19 mouse cellular contexts compared by ENCODE assay signal in genomic region chr2:154076271-154076670, GRCm38 (mm10). TPM values are rescaled to one million over a fixed set of nuclear protein-coding genes. Genes with fewer than 3 reads are reported as not detected.
DNase-seq lines count a peak whose midpoint lies in the region; ATAC-seq lines count a peak whose summit lies in the region.
"Had no signal": no experiment of that assay in that cellular context is flagged by ENCODE, and none has a peak within 500 bp of the region (broad histone marks: within the 10 kb centered on the region; RNA-seq: fewer than 3 reads in every experiment).

No protein-coding gene starts in this region.

- no peaks in the 10 kb centered on the region for H3K4me1 ChIP-seq in midbrain, embryonic 11.5 days (ENCODE audit: control insufficient read depth, insufficient read depth, low read length)
- H3K4me1 ChIP-seq: embryonic facial prominence, embryonic 13.5 days; forebrain, embryonic 12.5 days had no signal

- no peak for ATAC-seq in midbrain, embryonic 11.5 days (ENCODE audit: low FRiP score)

- no peak overlapping the region for H3K4me3 ChIP-seq in midbrain, embryonic 11.5 days (ENCODE audit: low read depth, low read length)
- H3K4me3 ChIP-seq: embryonic facial prominence, embryonic 13.5 days; forebrain, embryonic 12.5 days had no signal

- H3K9ac ChIP-seq in midbrain, embryonic 11.5 days (ENCODE audit: low read length), result no peak overlapping the region
- H3K9ac ChIP-seq: embryonic facial prominence, embryonic 13.5 days; forebrain, embryonic 12.5 days had no signal

- DNase-seq in adrenal gland, postnatal 10 days, result peak; percentile 3
- DNase-seq in adrenal gland, adult 18-20 months (ENCODE audit: low spot score in 2 of 2), result no peak
- DNase-seq in lung, postnatal 10 days, result peak; percentile 9
- no peak for DNase-seq in lung, postnatal 36 days
- DNase-seq in embryo, embryonic 9.5 days (ENCODE audit: extremely low spot score), result peak; percentile 16
- peak; percentile 1 for DNase-seq in yolk sac, embryonic 10.5 days (ENCODE audit: low spot score)
- no peak for DNase-seq in gastrocnemius, postnatal 4 days (ENCODE audit: low spot score in 2 of 2)
- DNase-seq in midbrain, embryonic 11.5 days (ENCODE audit: low spot score, missing footprints), result no peak
- DNase-seq: adrenal gland, adult 8-10 months; cerebellum, adult 11 months; heart, postnatal 4 days; kidney, adult 9 months; layer of hippocampus, adult 9-11 months had no signal

- no peaks in the 10 kb centered on the region for H3K36me3 ChIP-seq in midbrain, embryonic 11.5 days (ENCODE audit: control insufficient read depth, insufficient read depth, low read length)
- H3K36me3 ChIP-seq: embryonic facial prominence, embryonic 13.5 days; forebrain, embryonic 12.5 days had no signal

- no peaks in the 10 kb centered on the region for H3K27me3 ChIP-seq in midbrain, embryonic 11.5 days (ENCODE audit: control insufficient read depth, insufficient read depth, low read length)
- H3K27me3 ChIP-seq: embryonic facial prominence, embryonic 13.5 days; forebrain, embryonic 12.5 days had no signal

- no peaks in the 10 kb centered on the region for H3K9me3 ChIP-seq in midbrain, embryonic 11.5 days (ENCODE audit: control insufficient read depth, low read length)
- H3K9me3 ChIP-seq: embryonic facial prominence, embryonic 13.5 days; forebrain, embryonic 12.5 days had no signal

- WGBS in midbrain, embryonic 11.5 days, result 38% methylated on average over 2 of the region's 2 CpGs

- no peak overlapping the region for H3K4me2 ChIP-seq in midbrain, embryonic 11.5 days
- H3K4me2 ChIP-seq: embryonic facial prominence, embryonic 13.5 days; forebrain, embryonic 12.5 days had no signal

- no peak overlapping the region for H3K27ac ChIP-seq in midbrain, embryonic 11.5 days (ENCODE audit: low read depth, low read length)
- H3K27ac ChIP-seq: embryonic facial prominence, embryonic 13.5 days; forebrain, embryonic 12.5 days had no signal

RNA-seq across cellular contexts. Expression of gene Bpifa3, which starts 53.9 kb away (rescaled TPM):
- not detected for total RNA-seq in adrenal gland, postnatal 10 days (2021)
- total RNA-seq in adrenal gland, adult 18-20 months (2021), result not detected
- not detected for total RNA-seq in gastrocnemius, postnatal 4 days (2021)
- not detected in 2 replicates for polyA plus RNA-seq in midbrain, embryonic 11.5 days (2014; fragmentation: Nextera tagmentation; extraction: Ambion mirVana)
- total RNA-seq: adrenal gland, adult 8-10 months; gastrocnemius, adult 18-20 months; heart, postnatal 4 days; left cerebral cortex, postnatal 36 days; megakaryocyte-erythroid progenitor cell, adult 5-6 weeks had no signal
- polyA plus RNA-seq: embryonic facial prominence, embryonic 13.5 days; forebrain, embryonic 12.5 days; liver, embryonic 16.5 days had no signal

Comparison
In these comparisons a context has a peak if more than half of its experiments do, and no peak if none do; other contexts are left out.
1. DNase-seq: peak in adrenal gland, postnatal 10 days (single experiment), lung, postnatal 10 days (single experiment), embryo, embryonic 9.5 days (single experiment) and yolk sac, embryonic 10.5 days (single experiment); none in adrenal gland, adult 18-20 months (0 of 2), lung, postnatal 36 days (single experiment), gastrocnemius, postnatal 4 days (0 of 2) and midbrain, embryonic 11.5 days (single experiment).